Mouse (Mus musculus) midbrain, postnatal 0 days (tissue): ENCODE measurements at regions not wholly inside any gene's neighbourhood (a gene's known extent, or its start where the extent isn't known, plus 50 kb on each side); places are given as distances from the start of the nearest gene placed in this dataset.

Experiments used
- ATAC-seq: fragments of 200-750 bp; cut with Nextera tagmentation; 2 replicates; pipeline ENCODE4 v1.8.0; 2017; ENCODE audit warnings: moderate number of reproducible peaks, mild to moderate bottlenecking, moderate TSS enrichment, moderate library complexity; ENCODE audit not compliant: low FRiP score
- DNase-seq: peaks from one replicate; pipeline ENCODE4 v3.0.0-alpha.2; 2015; ENCODE audit warnings: low spot score
- H3K27ac ChIP-seq: fragments of 300-500 bp; sonication (generic); 2 replicates; pipeline ENCODE4 v1.5.1; 2014; ENCODE audit warnings: low read depth, mild to moderate bottlenecking, low read length, mixed read lengths
- H3K27me3 ChIP-seq: fragments of 300-500 bp; sonication (generic); 2 replicates; pipeline ENCODE4 v1.6.1; 2014; ENCODE audit warnings: low read length, control low read depth, mixed read lengths; ENCODE audit not compliant: insufficient read depth
- H3K36me3 ChIP-seq: fragments of 300-500 bp; sonication (generic); 2 replicates; pipeline ENCODE4 v1.6.1; 2014; ENCODE audit warnings: low read length, control low read depth, mixed read lengths; ENCODE audit not compliant: insufficient read depth
- H3K4me1 ChIP-seq: fragments of 300-500 bp; sonication (generic); 2 replicates; pipeline ENCODE4 v1.6.1; 2014; ENCODE audit warnings: mild to moderate bottlenecking, control low read depth, antibody characterized with exemption, low read length, mixed read lengths; ENCODE audit not compliant: insufficient read depth
- H3K4me2 ChIP-seq: fragments of 300-500 bp; sonication (generic); 2 replicates; pipeline ENCODE4 v1.6.1; 2014; ENCODE audit warnings: low read depth, mild to moderate bottlenecking, low read length, mixed read lengths; ENCODE audit not compliant: poor library complexity, severe bottlenecking
- H3K4me3 ChIP-seq: fragments of 300-500 bp; sonication (generic); 2 replicates; pipeline ENCODE4 v1.5.1; 2014; ENCODE audit warnings: low read depth, mild to moderate bottlenecking, low read length, moderate library complexity
- H3K9ac ChIP-seq: fragments of 300-500 bp; sonication (generic); replicated peaks from 2 replicates; pipeline ENCODE4 v1.6.1; 2014; ENCODE audit warnings: mild to moderate bottlenecking, low read length, moderate library complexity, mixed read lengths; ENCODE audit not compliant: poor library complexity, severe bottlenecking
- H3K9me3 ChIP-seq: fragments of 300-500 bp; sonication (generic); 2 replicates; pipeline ENCODE4 v1.6.1; 2016; ENCODE audit warnings: low read length, control low read depth
- CTCF ChIP-seq: IDR thresholded peaks from 2 replicates; pipeline ENCODE4 v1.5.1; 2016; ENCODE audit warnings: antibody characterized with exemption, mild to moderate bottlenecking
- WGBS: fragments of 180-500 bp; shearing (Covaris S2); extraction: QIAGEN DNeasy Blood & Tissue Kit; methylation state at CpG from one replicate; pipeline ENCODE4 v1.1.7; 2014; 5-methylcytosine and 5-hydroxymethylcytosine counted together

DNA sequence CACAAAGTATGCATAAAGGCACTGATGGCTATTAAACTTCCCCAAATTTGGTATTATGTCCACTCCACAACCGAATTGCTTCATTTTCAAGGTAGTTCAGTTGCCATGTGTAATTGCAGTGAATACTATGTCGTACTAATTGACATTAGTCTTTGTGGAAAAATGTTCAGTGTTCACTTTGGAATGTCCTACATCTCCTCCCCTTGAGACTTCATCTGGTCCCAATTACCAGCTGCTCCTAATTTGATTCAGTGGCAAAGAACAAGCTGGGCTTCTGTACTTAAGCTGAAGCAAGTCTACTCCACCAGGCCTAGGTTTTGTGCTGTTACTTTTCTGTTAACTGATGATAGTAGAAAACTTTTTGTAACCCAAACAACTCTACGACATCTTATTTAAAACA lies 485.6 kb downstream of the Col12a1 start:
- Histone ChIP-seq H3K27me3 (no peaks in the 10 kb centered on the region), H3K4me3 (no peak overlapping the region), H3K4me2 (no peak overlapping the region), H3K9me3 (no peaks in the 10 kb centered on the region), H3K4me1 (no peaks in the 10 kb centered on the region), H3K36me3 (no peaks in the 10 kb centered on the region), H3K27ac (no peak overlapping the region), H3K9ac (no peak overlapping the region)
- no peak for DNase-seq
- 78% methylated on average over 3 of the region's 3 CpGs for WGBS
- TF ChIP-seq CTCF = no peak
- ATAC-seq = no peak

DNA sequence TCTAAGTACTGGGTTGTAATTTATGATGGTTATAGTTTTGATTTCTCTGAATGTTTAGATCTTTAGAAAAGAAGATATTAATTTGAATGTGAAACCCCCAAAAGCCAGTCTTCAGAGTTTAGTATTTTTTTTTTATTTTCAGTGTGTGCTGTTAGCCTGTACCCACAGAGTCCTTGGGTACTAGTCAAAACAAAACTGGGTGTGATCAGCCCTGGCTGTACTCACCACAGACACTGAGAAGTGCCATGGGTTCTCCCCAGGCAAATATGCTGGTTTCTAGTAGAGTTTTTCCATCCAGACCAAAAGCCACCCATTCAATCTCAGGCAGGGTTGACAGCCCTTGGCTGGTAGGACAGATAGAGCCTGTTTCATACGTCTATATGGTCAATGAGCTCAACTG lies 484.9 kb downstream of the Col12a1 start:
- Histone ChIP-seq H3K27ac (no peak overlapping the region), H3K4me1 (no peaks in the 10 kb centered on the region), H3K9me3 (no peaks in the 10 kb centered on the region), H3K27me3 (no peaks in the 10 kb centered on the region), H3K4me2 (no peak overlapping the region), H3K4me3 (no peak overlapping the region), H3K36me3 (no peaks in the 10 kb centered on the region), H3K9ac (no peak overlapping the region)
- ATAC-seq (no peak), DNase-seq (no peak)
- 87% methylated on average over 1 of the region's 1 CpGs for WGBS
- TF ChIP-seq CTCF = no peak

DNA sequence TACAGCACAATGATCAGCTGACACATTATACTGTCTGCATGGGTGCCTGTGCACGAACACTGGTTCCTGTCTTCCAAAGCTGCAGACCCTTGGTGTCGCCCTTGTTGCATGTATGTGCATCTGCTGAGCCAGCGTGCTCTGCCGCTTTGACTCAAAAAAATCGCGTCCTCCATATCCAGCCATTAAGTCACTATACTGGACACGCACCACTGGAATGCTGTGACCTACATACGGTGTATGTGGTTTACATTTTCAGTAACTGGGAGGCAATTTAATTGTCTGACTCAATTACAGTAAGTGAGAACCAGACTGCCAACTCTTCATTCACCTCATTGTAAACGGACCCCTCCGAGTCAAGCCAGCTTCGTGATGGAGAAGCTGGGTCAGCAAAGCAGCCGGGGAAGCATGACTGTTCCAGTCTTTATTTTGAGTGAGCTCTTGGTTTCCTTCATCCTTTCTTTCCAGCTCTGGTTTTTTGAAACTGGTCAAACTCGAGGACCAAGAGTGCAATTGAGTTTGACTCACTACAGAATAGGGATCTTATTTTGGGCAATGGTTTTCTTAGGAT lies 448.9 kb downstream of the Col12a1 start:
- 80% methylated on average over 13 of the region's 13 CpGs for WGBS
- H3K27me3 ChIP-seq = no peaks in the 10 kb centered on the region
- DNase-seq = peak; percentile 35
- H3K4me1 ChIP-seq = no peaks in the 10 kb centered on the region
- H3K36me3 ChIP-seq = no peaks in the 10 kb centered on the region
- no peak overlapping the region for H3K9ac ChIP-seq
- H3K4me3 ChIP-seq = no peak overlapping the region
- H3K4me2 ChIP-seq = no peak overlapping the region
- ATAC-seq = 0 out of 2 replicates have a peak, but pooled peaks have one; percentile 21
- H3K27ac ChIP-seq = no peak overlapping the region
- TF ChIP-seq CTCF = no peak
- no peaks in the 10 kb centered on the region for H3K9me3 ChIP-seq

DNA sequence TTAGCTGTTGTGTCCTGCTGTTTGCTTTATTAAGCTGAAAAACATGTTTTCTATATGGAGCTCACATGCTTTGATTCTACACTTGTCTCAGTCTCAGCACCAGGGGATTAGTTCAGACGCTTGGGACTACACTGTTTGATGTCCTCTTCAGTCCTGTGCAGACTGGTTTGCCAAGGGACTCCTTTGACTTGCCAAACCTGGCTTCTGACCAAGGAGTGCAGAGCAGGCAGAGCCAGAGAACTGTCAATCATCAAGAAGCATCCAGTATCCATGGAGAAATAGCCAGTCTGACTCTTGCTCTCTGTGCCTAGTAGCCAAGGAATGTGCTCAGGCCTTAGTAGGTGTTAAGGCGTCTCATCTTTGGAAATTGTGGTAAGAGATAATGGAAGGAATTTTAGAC lies 448.4 kb downstream of the Col12a1 start:
- no peak overlapping the region for H3K4me2 ChIP-seq
- no peaks in the 10 kb centered on the region for H3K27me3 ChIP-seq
- H3K27ac ChIP-seq = no peak overlapping the region
- DNase-seq = peak; percentile 89
- 50% methylated on average over 2 of the region's 2 CpGs for WGBS
- H3K9ac ChIP-seq = no peak overlapping the region
- ATAC-seq = peak; percentile 93
- no peaks in the 10 kb centered on the region for H3K4me1 ChIP-seq
- H3K9me3 ChIP-seq = no peaks in the 10 kb centered on the region
- no peaks in the 10 kb centered on the region for H3K36me3 ChIP-seq
- no peak overlapping the region for H3K4me3 ChIP-seq
- TF ChIP-seq CTCF = no peak

DNA sequence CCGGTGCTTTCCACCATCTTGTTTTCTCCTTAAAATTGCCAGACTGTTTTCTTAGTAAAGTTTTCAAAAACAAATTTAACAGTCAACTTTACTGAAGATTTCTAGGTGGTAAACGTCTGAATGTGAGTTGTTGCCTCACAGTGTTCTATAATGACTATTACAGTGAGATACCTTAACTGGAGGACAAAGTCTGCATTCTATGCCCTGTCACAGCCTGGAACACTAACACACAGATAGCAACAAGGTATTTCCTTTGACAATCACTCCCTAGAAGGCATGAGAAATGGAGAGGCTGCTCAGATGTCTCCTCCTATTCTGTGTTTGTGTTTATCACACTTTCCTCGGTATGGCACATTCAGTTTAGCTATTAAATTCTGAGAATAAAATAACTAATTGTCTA lies 430.8 kb downstream of the Col12a1 start:
- H3K4me3 ChIP-seq = no peak overlapping the region
- no peak for TF ChIP-seq CTCF
- ATAC-seq (no peak), DNase-seq (no peak)
- no peaks in the 10 kb centered on the region for H3K36me3 ChIP-seq
- no peak overlapping the region for H3K4me2 ChIP-seq
- H3K27me3 ChIP-seq = no peaks in the 10 kb centered on the region
- H3K27ac ChIP-seq = no peak overlapping the region
- 90% methylated on average over 3 of the region's 3 CpGs for WGBS
- H3K9me3 ChIP-seq = no peaks in the 10 kb centered on the region
- H3K9ac ChIP-seq = no peak overlapping the region
- H3K4me1 ChIP-seq = no peaks in the 10 kb centered on the region

DNA sequence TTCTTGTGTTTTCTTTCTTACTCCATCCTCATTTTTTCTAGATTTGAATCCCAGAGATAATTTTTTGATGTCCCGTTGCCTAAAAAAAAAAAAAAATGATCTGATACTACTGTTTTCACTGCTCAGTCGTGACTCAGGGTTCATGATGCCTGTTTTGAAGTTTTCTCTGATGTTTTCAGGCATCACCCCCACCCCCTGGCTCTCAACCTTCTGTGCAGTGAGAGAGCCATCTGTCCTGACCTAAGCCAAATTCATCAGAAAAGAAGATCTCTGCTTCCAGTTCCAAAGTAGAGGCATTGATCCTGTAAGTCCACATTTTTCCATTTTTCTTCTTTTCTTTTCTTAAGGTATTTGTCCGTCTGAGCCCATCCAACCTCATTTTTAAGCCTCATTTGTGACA lies 423.3 kb downstream of the Col12a1 start:
- Histone ChIP-seq H3K9ac (no peak overlapping the region), H3K4me2 (no peak overlapping the region), H3K27ac (no peak overlapping the region), H3K4me3 (no peak overlapping the region), H3K4me1 (no peaks in the 10 kb centered on the region), H3K9me3 (no peaks in the 10 kb centered on the region), H3K36me3 (no peaks in the 10 kb centered on the region), H3K27me3 (no peaks in the 10 kb centered on the region)
- WGBS = 74% methylated on average over 3 of the region's 3 CpGs
- DNase-seq (no peak), ATAC-seq (no peak)
- TF ChIP-seq CTCF = no peak
